Mouse (Mus musculus) midbrain, embryonic 16.5 days (tissue): ENCODE measurements at regions not wholly inside any gene's neighbourhood (a gene's known extent, or its start where the extent isn't known, plus 50 kb on each side); places are given as distances from the start of the nearest gene placed in this dataset.

ENCODE experiments used
- ATAC-seq: fragments of 200-750 bp; cut with Nextera tagmentation; 2 replicates; pipeline ENCODE4 v1.8.0; 2017; ENCODE audit warnings: moderate TSS enrichment
- H3K27ac ChIP-seq: fragments of 300-500 bp; sonication (generic); 2 replicates; pipeline ENCODE4 v1.5.1; 2014; ENCODE audit warnings: mild to moderate bottlenecking, low read length, mixed read lengths
- H3K27me3 ChIP-seq: fragments of 300-500 bp; sonication (generic); 2 replicates; pipeline ENCODE4 v1.6.1; 2014; ENCODE audit warnings: low read depth, low read length, mixed read lengths; ENCODE audit not compliant: control insufficient read depth, insufficient read depth
- H3K36me3 ChIP-seq: fragments of 300-500 bp; sonication (generic); 2 replicates; pipeline ENCODE4 v1.6.1; 2014; ENCODE audit warnings: mild to moderate bottlenecking, low read length, moderate library complexity, mixed read lengths; ENCODE audit not compliant: control insufficient read depth, insufficient read depth
- H3K4me1 ChIP-seq: fragments of 300-500 bp; sonication (generic); 2 replicates; pipeline ENCODE4 v1.6.1; 2014; ENCODE audit warnings: mild to moderate bottlenecking, low read length, mixed read lengths; ENCODE audit not compliant: control insufficient read depth, insufficient read depth
- H3K4me2 ChIP-seq: fragments of 300-500 bp; sonication (generic); 2 replicates; pipeline ENCODE4 v1.6.1; 2014; ENCODE audit warnings: mild to moderate bottlenecking, low read length, mixed read lengths
- H3K4me3 ChIP-seq: fragments of 300-500 bp; sonication (generic); 2 replicates; pipeline ENCODE4 v1.5.1; 2014; ENCODE audit warnings: low read depth, mild to moderate bottlenecking, low read length, moderate library complexity, mixed read lengths
- H3K9ac ChIP-seq: fragments of 300-500 bp; sonication (generic); 2 replicates; pipeline ENCODE4 v1.6.1; 2014; ENCODE audit warnings: low read depth, low read length, mixed read lengths
- H3K9me3 ChIP-seq: fragments of 300-500 bp; sonication (generic); replicated peaks from 2 replicates; pipeline ENCODE4 v1.6.1; 2014; ENCODE audit warnings: mild to moderate bottlenecking, low read length, mixed read lengths; ENCODE audit not compliant: control insufficient read depth, poor library complexity, severe bottlenecking
- WGBS: fragments of 180-500 bp; shearing (Covaris S2); extraction: QIAGEN DNeasy Blood & Tissue Kit; methylation state at CpG from one replicate; pipeline ENCODE4 v1.1.7; 2014; 5-methylcytosine and 5-hydroxymethylcytosine counted together

DNA sequence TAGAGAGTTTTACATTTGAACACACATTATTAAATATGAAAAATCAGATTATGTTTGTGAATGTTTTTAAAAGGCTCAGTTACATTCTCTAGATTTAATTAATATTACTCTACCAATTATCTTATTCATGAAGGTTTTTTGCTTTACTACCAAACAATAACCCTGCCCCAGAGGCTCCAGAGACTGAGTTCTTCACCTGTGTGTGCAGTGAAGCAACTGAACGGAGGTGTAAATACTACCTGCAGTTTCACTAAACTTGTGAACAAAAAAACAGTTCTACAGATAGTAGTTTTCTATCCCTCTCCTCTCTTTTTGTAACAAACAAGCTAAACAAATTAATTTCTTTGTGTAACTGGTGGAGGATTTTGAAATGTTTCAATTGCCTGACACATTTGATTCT is 231.1 kb upstream of the Plscr5 start:
- no peak for ATAC-seq
- H3K27ac ChIP-seq: no peak overlapping the region

DNA sequence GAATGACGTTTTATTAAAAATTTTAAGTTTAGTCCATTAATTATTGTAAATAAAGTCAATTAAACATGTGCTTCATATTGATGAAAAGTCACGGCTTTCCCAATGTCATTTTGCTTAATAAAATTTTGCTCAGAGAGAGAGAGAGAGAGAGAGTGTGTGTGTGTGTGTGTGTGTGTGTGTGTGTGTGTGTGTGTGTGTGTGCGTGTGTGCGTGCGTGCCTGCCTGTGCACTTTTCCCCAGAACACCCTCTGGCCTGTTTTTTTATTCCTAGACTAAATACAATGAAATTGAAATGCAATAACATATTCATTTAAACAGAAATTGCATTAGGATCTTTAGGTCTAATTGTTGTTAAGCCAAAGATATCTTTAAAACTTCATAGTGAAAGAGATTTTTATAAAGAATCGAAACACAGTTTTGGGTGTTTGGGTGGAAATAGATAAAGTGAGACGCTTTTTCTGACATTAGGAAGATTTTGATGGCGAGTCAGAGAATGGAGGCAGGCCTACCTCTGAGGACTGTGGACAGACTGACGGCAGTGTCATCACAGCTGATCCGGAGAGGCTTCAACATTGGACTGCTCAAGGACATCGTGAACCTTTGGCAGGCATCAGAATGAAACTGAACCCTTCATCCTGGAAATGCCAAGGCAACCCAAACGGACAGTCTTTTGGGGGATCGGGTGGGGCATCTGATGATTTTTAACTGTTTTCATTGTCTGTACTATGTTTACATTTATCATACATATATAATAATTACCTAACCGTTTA is 232.0 kb upstream of the Plscr5 start:
- WGBS: 76% methylated on average over 14 of the region's 14 CpGs
- Histone ChIP-seq H3K9me3 (no peaks in the 10 kb centered on the region), H3K9ac (no peak overlapping the region), H3K27ac (no peak overlapping the region), H3K36me3 (no peaks in the 10 kb centered on the region), H3K27me3 (no peaks in the 10 kb centered on the region), H3K4me2 (no peak overlapping the region), H3K4me3 (no peak overlapping the region), H3K4me1 (no peaks in the 10 kb centered on the region)
- ATAC-seq: no peak

More for the DNA sequence above, 231.1 kb upstream of the Plscr5 start:
- 65% methylated on average over 1 of the region's 1 CpGs for WGBS
- Histone ChIP-seq H3K9ac (no peak overlapping the region), H3K4me2 (no peak overlapping the region), H3K9me3 (no peaks in the 10 kb centered on the region), H3K4me1 (no peaks in the 10 kb centered on the region), H3K4me3 (no peak overlapping the region), H3K36me3 (no peaks in the 10 kb centered on the region), H3K27me3 (no peaks in the 10 kb centered on the region)

DNA sequence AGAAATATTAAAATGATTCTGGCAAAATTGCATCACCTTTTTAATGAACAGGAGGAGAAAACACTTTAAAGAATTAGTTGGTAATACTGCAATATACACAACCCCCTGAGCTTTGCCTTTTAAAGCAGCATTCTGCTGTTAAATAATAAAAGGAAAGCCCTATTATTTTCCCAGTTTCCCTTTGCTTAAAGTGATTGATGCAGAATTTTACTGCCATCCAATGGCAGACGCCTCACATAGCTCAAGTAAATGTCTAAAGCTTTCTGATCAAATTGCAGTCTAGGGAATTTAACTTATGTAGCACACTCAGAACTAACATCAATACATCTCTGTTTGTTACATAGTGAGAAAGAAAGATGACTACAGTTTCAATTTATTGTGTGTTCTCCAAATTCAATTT is 233.1 kb upstream of the Plscr5 start:
- Histone ChIP-seq H3K27me3 (no peaks in the 10 kb centered on the region), H3K4me1 (no peaks in the 10 kb centered on the region), H3K4me3 (no peak overlapping the region), H3K4me2 (no peak overlapping the region), H3K36me3 (no peaks in the 10 kb centered on the region), H3K9me3 (no peaks in the 10 kb centered on the region), H3K27ac (no peak overlapping the region), H3K9ac (no peak overlapping the region)
- 16% methylated on average over 1 of the region's 1 CpGs for WGBS
- peak; percentile 75 for ATAC-seq

DNA sequence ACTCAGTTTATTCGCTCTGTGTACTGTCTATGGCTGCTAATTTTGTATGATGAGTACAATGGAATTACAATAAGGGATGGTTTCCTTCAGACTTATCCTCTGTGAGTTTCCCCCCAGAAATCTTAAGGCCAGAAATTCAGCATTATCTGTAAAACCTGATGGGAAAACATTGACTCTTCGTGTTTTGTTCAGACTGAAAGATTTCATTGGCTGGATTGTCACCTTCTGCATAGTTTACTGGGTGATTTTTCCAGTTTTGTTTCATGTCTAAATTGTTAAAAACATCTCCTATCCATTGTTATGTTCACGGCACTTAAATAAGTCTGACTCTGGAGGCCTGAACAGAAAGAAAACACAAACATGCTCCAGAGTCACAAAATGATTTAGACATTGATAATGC is 233.7 kb upstream of the Plscr5 start:
- ATAC-seq: no peak
- no peaks in the 10 kb centered on the region for H3K36me3 ChIP-seq
- H3K4me2 ChIP-seq: no peak overlapping the region
- no peak overlapping the region for H3K4me3 ChIP-seq
- H3K4me1 ChIP-seq: no peaks in the 10 kb centered on the region
- no peaks in the 10 kb centered on the region for H3K9me3 ChIP-seq
- peak overlapping the region; percentile 17; the same call in 1 of the 2 replicates for H3K27ac ChIP-seq
- no peaks in the 10 kb centered on the region for H3K27me3 ChIP-seq
- 52% methylated on average over 3 of the region's 3 CpGs for WGBS
- no peak overlapping the region for H3K9ac ChIP-seq

- Histone ChIP-seq H3K4me3 (no peak overlapping the region), H3K4me2 (no peak overlapping the region), H3K4me1 (no peaks in the 10 kb centered on the region), H3K36me3 (no peaks in the 10 kb centered on the region), H3K9ac (no peak overlapping the region), H3K27ac (no peak overlapping the region), H3K9me3 (no peaks in the 10 kb centered on the region), H3K27me3 (no peaks in the 10 kb centered on the region)
- no peak for ATAC-seq
- 65% methylated on average over 3 of the region's 3 CpGs for WGBS
These were observed 234.3 kb upstream of the Plscr5 start for GRCm38 (mm10) chr9:91958421-91958820.

DNA sequence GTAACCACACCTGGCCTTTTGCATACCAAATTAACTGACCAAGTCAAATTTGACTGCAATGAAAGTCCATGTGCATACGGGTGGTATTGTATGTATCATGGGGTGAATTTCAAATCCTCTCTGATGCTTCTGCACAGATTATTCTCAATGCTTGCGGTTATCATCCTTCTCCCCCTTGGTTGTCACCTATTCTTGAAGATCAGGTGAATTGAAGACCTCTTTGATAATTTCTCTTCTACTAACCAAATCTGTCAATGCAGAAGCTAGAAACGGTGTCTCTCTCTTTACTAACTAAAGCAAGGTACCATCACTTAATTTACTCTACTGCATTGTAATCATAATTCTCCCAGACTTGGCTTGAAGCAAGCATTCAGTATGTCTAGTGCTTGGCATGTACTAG is 235.7 kb upstream of the Plscr5 start:
- Histone ChIP-seq H3K27ac (no peak overlapping the region), H3K9ac (no peak overlapping the region), H3K9me3 (no peaks in the 10 kb centered on the region), H3K4me3 (no peak overlapping the region), H3K27me3 (no peaks in the 10 kb centered on the region), H3K4me1 (no peaks in the 10 kb centered on the region), H3K4me2 (no peak overlapping the region), H3K36me3 (no peaks in the 10 kb centered on the region)
- no peak for ATAC-seq
- 92% methylated on average over 3 of the region's 3 CpGs for WGBS

DNA sequence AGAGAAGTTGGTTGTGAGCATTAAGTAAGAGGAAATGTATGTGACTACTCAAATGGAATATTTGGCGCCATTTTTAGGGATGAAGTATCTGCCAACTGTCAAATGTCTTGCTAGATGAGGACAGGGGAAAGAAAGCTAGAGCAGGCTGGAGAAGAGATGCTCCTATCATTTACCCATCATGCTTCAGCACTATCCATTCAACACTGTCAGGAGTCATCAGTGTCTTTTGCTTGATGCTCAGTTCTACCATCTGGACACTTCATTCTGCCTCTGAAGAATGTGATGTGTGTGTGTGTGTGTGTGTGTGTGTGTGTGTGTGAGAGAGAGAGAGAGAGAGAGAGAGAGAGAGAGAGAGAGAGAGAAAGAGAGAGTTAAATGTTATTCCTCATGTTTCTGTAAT is 244.0 kb upstream of the Plscr5 start:
- no peaks in the 10 kb centered on the region for H3K9me3 ChIP-seq
- H3K4me1 ChIP-seq: no peaks in the 10 kb centered on the region
- WGBS: 76% methylated on average over 1 of the region's 1 CpGs
- no peaks in the 10 kb centered on the region for H3K36me3 ChIP-seq
- no peak overlapping the region for H3K27ac ChIP-seq
- H3K9ac ChIP-seq: no peak overlapping the region
- ATAC-seq: no peak
- H3K4me3 ChIP-seq: no peak overlapping the region
- no peak overlapping the region for H3K4me2 ChIP-seq
- H3K27me3 ChIP-seq: no peaks in the 10 kb centered on the region

DNA sequence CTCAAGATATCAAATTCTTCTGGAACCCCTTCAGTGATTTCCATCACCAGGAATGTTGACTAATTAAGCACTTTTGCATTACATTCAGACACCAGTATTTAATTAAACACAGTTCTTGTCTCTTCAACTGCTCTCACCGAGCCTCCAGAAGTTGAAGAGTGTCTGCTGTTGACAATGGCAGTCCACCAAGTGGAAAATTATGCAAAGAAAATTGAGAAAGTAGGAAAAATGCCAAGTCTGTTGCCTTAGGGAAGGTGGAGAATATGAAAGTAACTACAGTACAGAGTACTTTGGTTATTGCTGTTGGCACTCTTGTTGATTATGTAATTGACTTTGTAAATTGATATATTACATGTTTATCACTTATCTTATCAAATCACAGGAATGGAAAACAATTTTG is 250.7 kb upstream of the Plscr5 start:
- Histone ChIP-seq H3K36me3 (no peaks in the 10 kb centered on the region), H3K27ac (no peak overlapping the region), H3K27me3 (no peaks in the 10 kb centered on the region), H3K4me1 (no peaks in the 10 kb centered on the region), H3K9ac (no peak overlapping the region), H3K4me2 (no peak overlapping the region), H3K9me3 (no peaks in the 10 kb centered on the region), H3K4me3 (no peak overlapping the region)
- ATAC-seq: no peak
- WGBS: 62% methylated on average over 1 of the region's 1 CpGs

GRCm38 (mm10) chr9:91938729-91939128 is 254.0 kb upstream of the Plscr5 start:
- WGBS: 65% methylated on average over 4 of the region's 4 CpGs
- no peak overlapping the region for H3K27ac ChIP-seq
- no peaks in the 10 kb centered on the region for H3K9me3 ChIP-seq
- no peaks in the 10 kb centered on the region for H3K36me3 ChIP-seq
- H3K4me1 ChIP-seq: no peaks in the 10 kb centered on the region
- H3K9ac ChIP-seq: no peak overlapping the region
- no peak for ATAC-seq
- H3K4me3 ChIP-seq: no peak overlapping the region
- H3K4me2 ChIP-seq: no peak overlapping the region
- H3K27me3 ChIP-seq: no peaks in the 10 kb centered on the region
